8 mouse cellular contexts compared by ENCODE assay signal in genomic region chr11:116919186-116920020, GRCm38 (mm10). TPM values are rescaled to one million over a fixed set of nuclear protein-coding genes. Genes with fewer than 3 reads are reported as not detected.
DNase-seq lines count a peak whose midpoint lies in the region; ATAC-seq and TF ChIP-seq lines count a peak whose summit lies in the region.

No protein-coding gene starts in this region.

- no peak for TF ChIP-seq EP300 in ES-Bruce4 (IDR thresholded peaks at IDR 0.05; ENCODE audit: insufficient read depth, low read depth, low read length)

- intact Hi-C loops in heart, postnatal 10 days (cut with DNase I) = loop anchor here (2.0 to 5.0 kb wide), 2 partner anchors 75 to 123 kb away; no protein-coding TSS in a partner anchor

- TF ChIP-seq CTCF in ES-Bruce4 (IDR thresholded peaks at IDR 0.05; ENCODE audit: low read depth, low read length) = no peak

- ATAC-seq in forebrain, embryonic 15.5 days (replicated peaks) = peak; percentile 20
- no peak for ATAC-seq in liver, embryonic 16.5 days (ENCODE audit: low read depth)

- peaks cover 99% of the 10 kb centered on the region for H3K27me3 ChIP-seq in heart, embryonic 10.5 days (ENCODE audit: insufficient read depth, poor library complexity, severe bottlenecking)
- H3K27me3 ChIP-seq in ES-Bruce4 (ENCODE audit: control insufficient read depth, insufficient read depth, low read length, poor library complexity, severe bottlenecking) = no peaks in the 10 kb centered on the region
- 0 out of 2 replicates have a peak, but pooled peaks cover 6% of the 10 kb centered on the region for H3K27me3 ChIP-seq in forebrain, embryonic 15.5 days
- H3K27me3 ChIP-seq in liver, embryonic 16.5 days (ENCODE audit: control insufficient read depth, insufficient read depth, low read depth, low read length) = peaks cover 73% of the 10 kb centered on the region

- DNase-seq in heart, embryonic 10.5 days (ENCODE audit: low spot score) = no peak
- no peak for DNase-seq in heart, postnatal 10 days
- no peak for DNase-seq in ovary, postnatal 36 days (ENCODE audit: low spot score)
- DNase-seq in frontal cortex, postnatal 10 days (ENCODE audit: low spot score in 2 of 2) = no peak
- no peak for DNase-seq in thymus, postnatal 10 days (ENCODE audit: low spot score in 2 of 2)

- H3K9ac ChIP-seq in ES-Bruce4 (ENCODE audit: low read depth, poor library complexity, severe bottlenecking) = peak overlapping the region; percentile 91
- peak overlapping the region; percentile 99 for H3K9ac ChIP-seq in forebrain, embryonic 15.5 days (replicated peaks)
- H3K9ac ChIP-seq in liver, embryonic 16.5 days (ENCODE audit: low read depth, low read length) = no peak overlapping the region

- H3K4me2 ChIP-seq in forebrain, embryonic 15.5 days (replicated peaks) = peak overlapping the region; percentile 86
- peak overlapping the region; percentile 62 for H3K4me2 ChIP-seq in liver, embryonic 16.5 days (ENCODE audit: low read depth, low read length)

- H3K9me3 ChIP-seq in heart, embryonic 10.5 days = no peaks in the 10 kb centered on the region
- no peaks in the 10 kb centered on the region for H3K9me3 ChIP-seq in ES-Bruce4 (replicated peaks; ENCODE audit: control insufficient read depth, insufficient read depth, low read length, poor library complexity, severe bottlenecking)
- H3K9me3 ChIP-seq in forebrain, embryonic 15.5 days = no peaks in the 10 kb centered on the region
- no peaks in the 10 kb centered on the region for H3K9me3 ChIP-seq in liver, embryonic 16.5 days (replicated peaks; ENCODE audit: control insufficient read depth, low read length)

- no peaks in the 10 kb centered on the region for H3K36me3 ChIP-seq in heart, embryonic 10.5 days
- no peaks in the 10 kb centered on the region for H3K36me3 ChIP-seq in ES-Bruce4 (ENCODE audit: control insufficient read depth, insufficient read depth, low read length, poor library complexity, severe bottlenecking)
- peaks cover 12% of the 10 kb centered on the region for H3K36me3 ChIP-seq in forebrain, embryonic 15.5 days
- H3K36me3 ChIP-seq in liver, embryonic 16.5 days (ENCODE audit: control insufficient read depth, insufficient read depth) = no peaks in the 10 kb centered on the region

- WGBS in heart, embryonic 10.5 days = 3% methylated on average over 58 of the region's 58 CpGs
- 2% methylated on average over 58 of the region's 58 CpGs for WGBS in forebrain, embryonic 15.5 days
- WGBS in liver, embryonic 16.5 days (ENCODE audit: insufficient replicate concordance) = 3% methylated on average over 58 of the region's 58 CpGs

- H3K4me1 ChIP-seq in heart, embryonic 10.5 days = peaks cover 31% of the 10 kb centered on the region
- no peaks in the 10 kb centered on the region for H3K4me1 ChIP-seq in ES-Bruce4 (ENCODE audit: control insufficient read depth, insufficient read depth, low read length)
- peaks cover 53% of the 10 kb centered on the region for H3K4me1 ChIP-seq in forebrain, embryonic 15.5 days
- H3K4me1 ChIP-seq in liver, embryonic 16.5 days (ENCODE audit: control insufficient read depth, low read depth, low read length) = no peaks in the 10 kb centered on the region; the same call in 1 of the 2 replicates

- peak overlapping the region; percentile 83 for H3K27ac ChIP-seq in heart, embryonic 10.5 days
- no peak overlapping the region for H3K27ac ChIP-seq in ES-Bruce4 (ENCODE audit: insufficient read depth, low read length)
- H3K27ac ChIP-seq in forebrain, embryonic 15.5 days (replicated peaks) = peak overlapping the region; percentile 91
- no peak overlapping the region for H3K27ac ChIP-seq in liver, embryonic 16.5 days (ENCODE audit: low read length)

- peak overlapping the region; percentile 72 for H3K4me3 ChIP-seq in heart, embryonic 10.5 days
- H3K4me3 ChIP-seq in ES-Bruce4 (ENCODE audit: low read depth, low read length) = peak overlapping the region; percentile 78
- peak overlapping the region; percentile 79 for H3K4me3 ChIP-seq in forebrain, embryonic 15.5 days
- H3K4me3 ChIP-seq in liver, embryonic 16.5 days (ENCODE audit: low read depth, low read length) = peak overlapping the region; percentile 45

- no peak for TF ChIP-seq POLR2A in ES-Bruce4 (IDR thresholded peaks at IDR 0.05; ENCODE audit: insufficient read depth, low read length)

RNA-seq across cellular contexts. Expression of gene Mgat5b, which starts 0.7 kb away (rescaled TPM):
- polyA plus RNA-seq in heart, embryonic 10.5 days (2016; fragmentation: Nextera tagmentation; extraction: Ambion mirVana) = 0.38 and 1.1 TPM in 2 replicates
- under 1 TPM; 0.40 to 0.57 TPM for total RNA-seq in heart, postnatal 10 days (2021)
- polyA plus RNA-seq in ES-Bruce4 (2011; ENCODE audit: insufficient read depth, insufficient read length, low read depth, missing spikeins) = 9.3 and 10.2 TPM in 2 replicates
- 32.0 and 32.8 TPM in 2 replicates for polyA plus RNA-seq in forebrain, embryonic 15.5 days (2015; fragmentation: Nextera tagmentation; extraction: Ambion mirVana)
- 0.05 TPM in 1 of 2 replicates, not detected in the other for polyA plus RNA-seq in liver, embryonic 16.5 days (2015; fragmentation: Nextera tagmentation; extraction: Ambion mirVana)

Comparison
In these comparisons a context has a peak if more than half of its experiments do, and no peak if none do; other contexts are left out.
1. H3K27ac ChIP-seq: peak in heart, embryonic 10.5 days (single experiment) and forebrain, embryonic 15.5 days (single experiment); none in ES-Bruce4 (single experiment) and liver, embryonic 16.5 days (single experiment).
2. Peak in every context shown above with its lines, with median percentiles within 50 percentile points of each other: H3K4me3 ChIP-seq.